Mouse (Mus musculus): ENCODE data around the gene Me3.
A peak's percentile ranks its signal among the peaks of the same experiment; 100 is the strongest.

Me3 gene

DNA sequence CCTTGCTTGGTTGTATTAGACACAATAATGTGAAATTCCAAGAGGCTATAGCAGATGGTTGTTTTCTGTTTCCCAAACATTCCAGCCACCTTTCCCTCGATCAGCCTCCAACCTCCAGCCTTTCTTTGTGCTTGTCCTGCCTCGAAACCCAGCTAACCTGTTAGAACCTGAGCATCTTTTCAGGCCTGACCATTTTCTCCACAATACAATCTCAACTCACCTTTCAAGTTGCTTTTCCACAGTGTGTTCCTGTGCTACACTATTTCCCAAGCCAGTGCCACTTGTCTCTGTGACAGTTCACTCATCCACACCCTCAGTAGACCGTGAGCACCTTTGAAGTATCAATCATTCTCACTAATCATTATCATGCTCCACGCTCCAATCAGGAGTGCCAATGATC, 171.8 kb downstream of the Me3 start:
- no peak for DNase-seq (ENCODE audit: extremely low read depth, low read depth, low spot score)

DNA sequence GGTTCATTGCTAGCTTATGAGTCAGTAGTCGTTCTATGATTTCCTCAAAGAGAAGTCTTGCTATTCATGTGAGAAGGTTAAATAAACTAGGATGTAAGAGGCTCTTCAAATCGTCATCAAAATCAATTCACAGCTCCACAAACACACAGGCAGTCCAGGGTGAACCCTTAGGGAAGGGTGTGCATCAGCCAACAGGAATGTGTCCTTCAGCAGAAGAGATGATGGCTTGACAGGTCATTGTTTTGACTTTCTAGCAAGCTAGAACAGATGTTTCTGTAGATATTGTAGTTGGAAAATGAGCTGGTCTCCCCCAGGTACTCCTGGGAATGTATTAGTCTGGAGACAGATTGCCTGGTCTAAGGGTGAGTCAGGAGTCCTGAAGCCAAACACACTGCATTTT, 177.2 kb downstream of the Me3 start:
- no peak for DNase-seq (ENCODE audit: extremely low read depth, low read depth, low spot score)

DNA sequence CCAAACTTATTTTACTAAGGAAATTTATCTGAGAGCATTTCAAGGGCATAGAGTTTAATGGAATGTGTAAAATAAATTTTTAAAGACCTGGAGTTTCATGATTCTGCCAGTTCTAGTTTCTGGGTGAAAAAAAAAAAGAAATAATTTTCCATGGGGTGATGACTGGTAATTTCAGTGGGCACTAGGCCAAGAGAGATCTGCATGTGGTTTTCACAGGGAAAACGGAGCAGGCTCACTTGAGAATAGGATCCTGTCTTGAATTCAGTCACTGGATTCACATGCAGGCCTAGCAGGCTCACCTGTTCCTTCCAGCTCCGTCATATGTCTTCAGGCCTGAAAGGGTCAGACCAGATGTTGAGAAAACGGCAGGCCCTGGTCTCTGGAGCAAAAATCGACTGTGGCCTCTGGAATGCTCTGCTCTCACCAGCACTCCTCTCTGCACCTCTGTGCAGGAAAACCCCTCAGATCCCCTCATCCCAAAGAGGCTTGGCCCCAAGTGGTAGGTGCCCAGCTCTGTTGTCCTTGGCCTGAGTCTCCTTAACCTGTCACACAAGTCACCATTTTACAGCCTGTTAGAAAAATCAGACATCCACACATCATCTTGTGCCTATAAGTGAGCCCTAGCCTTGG, 196.4 kb downstream of the Me3 start:
- DNase-seq (ENCODE audit: extremely low read depth, low read depth, low spot score) = no peak

DNA sequence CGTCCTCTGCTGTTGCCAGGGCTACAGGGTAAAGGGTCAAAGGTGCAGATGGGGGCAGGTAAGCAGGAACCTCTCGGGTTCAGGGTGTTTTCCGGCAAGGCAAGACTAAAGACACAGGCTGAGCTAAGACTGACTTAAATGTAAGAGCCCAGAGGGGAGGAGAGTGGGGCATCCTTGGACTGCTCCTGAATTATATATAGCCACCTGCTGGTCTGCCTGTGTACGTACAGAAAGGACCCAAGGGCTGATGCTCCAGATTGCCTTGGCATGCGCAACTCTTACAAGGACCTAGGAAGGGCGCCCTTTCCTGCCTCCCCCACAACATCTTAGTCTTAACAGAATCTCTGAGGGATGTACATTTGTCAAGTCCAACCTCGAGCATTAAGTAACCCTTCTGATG, 197.0 kb downstream of the Me3 start:
- no peak for DNase-seq (ENCODE audit: extremely low read depth, low read depth, low spot score)

DNA sequence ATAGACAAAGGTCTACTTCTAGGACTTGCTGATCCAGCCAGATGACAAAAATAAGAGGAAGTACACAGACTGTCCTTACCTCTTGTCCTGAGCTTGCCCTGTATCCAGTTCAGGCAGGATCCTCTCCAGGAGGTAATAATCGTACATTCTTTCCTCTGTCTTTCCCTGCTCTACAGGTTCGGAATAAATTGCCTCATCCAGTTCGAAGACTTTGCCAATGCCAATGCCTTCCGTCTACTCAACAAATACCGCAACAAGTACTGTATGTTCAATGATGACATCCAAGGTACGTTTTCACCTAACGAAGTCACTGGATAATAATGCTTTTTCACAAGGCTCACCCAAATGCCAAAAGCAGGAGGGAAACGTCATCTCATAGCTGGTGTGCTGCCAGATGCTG, 201.3 kb downstream of the Me3 start:
- DNase-seq (ENCODE audit: extremely low read depth, low read depth, low spot score) = peak; percentile 76

DNA sequence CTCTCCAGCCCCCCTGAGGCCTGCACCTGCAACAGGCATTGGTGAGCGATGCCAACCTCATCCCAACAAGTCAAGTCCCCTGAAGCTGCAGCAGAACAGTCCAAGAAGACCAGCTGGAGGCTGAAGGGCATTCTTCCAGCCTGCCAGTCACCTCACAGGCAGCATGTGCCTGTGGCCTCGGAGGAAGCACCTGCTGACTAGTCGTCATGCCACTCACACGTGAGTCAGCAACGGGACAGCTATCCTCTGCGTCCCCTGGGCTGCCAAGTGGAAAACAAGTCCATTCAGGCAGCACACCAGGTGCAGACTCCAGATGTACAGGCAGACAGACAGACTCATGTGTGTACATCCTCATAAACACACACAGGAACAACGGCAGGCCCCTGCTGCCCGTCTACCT, 203.4 kb downstream of the Me3 start:
- no peak for DNase-seq (ENCODE audit: extremely low read depth, low read depth, low spot score)

DNA sequence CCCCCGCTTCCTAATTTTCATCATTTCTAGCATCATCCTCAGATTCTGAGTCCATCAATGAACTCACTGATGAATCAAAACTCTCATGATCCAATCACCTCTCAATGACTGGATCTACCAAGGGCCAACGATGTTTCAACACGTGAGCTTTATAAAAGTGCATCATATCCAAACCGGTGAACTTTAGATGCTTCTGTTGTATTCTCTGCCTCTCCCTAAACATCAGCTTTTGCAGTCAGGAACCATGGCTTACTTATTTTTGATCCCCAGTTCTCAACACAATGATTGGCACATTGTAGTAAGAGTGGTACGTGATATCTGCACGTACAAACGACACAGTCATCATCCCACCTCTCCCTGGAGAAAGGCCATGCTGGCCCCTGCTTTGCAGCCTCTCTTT, 204.5 kb downstream of the Me3 start:
- no peak for DNase-seq (ENCODE audit: extremely low read depth, low read depth, low spot score)

DNA sequence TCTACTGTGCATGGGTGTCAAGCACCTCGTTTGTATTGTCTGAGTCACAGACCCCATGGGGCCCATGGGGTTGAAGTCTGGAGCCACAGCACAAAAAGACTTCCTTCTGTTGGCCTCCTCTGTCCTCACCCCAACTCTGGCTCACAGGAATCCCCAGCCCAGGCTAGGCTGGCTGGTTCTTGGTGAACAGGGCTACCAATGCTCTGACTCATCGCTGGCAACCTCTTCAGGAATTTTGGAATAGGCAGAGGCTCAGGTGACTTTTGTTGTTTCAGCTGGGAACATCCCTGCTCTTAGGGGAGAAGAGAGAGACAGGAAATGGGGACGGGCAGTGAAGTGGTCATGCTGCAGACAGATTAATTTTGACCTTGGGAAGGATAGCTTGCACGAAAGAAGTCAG, 205.6 kb downstream of the Me3 start:
- DNase-seq (ENCODE audit: extremely low read depth, low read depth, low spot score) = no peak

DNA sequence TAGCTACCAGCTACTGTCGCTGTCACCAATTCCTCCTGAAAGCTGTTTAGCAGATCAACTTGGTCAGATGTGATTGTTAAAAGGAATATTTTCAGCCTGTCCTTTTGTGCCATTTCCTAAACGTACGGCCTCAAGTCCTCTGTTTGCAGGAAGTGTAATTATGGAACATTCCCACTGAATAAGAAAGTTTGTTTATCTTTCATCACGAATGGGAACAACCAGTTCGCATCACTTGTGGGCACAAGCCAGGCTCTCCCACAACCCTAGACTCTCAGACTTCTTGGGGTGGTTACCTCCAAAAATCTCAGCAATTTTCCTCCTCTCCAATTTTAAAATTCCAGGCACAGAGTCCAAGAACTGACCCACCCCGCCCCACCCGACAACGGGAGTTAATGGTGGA, 207.5 kb downstream of the Me3 start:
- no peak for DNase-seq (ENCODE audit: extremely low read depth, low read depth, low spot score)

DNA sequence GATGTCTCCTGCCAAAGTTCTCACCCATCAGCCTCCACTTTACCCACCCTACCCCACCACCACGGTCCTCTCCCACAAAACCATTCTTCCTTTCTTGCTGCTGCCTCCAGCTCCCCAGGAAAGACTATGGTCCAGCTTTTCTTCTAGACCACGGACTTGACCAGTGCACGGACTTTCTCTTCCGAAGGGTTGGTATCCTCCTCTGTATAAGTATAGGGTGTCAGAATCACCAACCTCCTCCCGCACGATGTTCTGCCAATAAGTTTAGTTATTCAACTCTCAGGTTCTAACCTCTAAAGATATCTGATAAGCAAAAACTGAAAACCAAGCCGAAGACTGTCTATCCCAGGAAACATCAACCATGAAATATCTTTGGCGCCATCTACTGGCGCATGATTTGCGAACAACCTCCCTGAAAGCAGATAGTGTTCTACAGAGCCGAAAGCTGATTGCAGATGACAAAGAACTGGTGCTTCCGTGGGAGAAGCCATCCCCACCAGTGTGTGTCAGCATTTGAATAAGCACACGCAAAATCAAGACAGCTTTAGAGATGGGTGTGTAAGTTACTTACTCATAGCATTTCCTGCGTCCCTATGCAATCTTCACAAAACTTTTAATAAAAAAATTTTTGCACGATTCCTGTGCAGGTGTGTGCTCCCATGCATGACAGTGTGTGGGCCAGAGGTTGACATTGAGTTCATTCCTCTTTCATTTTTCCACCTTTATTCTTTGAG, 209.6 kb downstream of the Me3 start:
- DNase-seq (ENCODE audit: extremely low read depth, low read depth, low spot score) = no peak

DNA sequence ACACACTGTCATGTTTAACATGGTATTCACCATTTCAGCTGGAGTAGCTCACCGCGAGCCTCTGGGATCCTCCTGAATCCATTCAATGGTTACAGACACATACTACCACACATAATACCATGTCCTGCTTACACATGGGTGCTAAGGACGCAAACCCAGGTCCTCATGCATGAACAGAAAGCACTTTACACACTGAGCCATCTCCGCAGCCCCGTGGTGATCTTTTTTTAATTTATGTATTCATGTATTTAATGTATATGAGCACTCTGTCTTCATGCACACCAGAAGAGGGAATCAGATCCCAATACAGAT, 210.2 kb downstream of the Me3 start:
- no peak for DNase-seq (ENCODE audit: extremely low read depth, low read depth, low spot score)

DNA sequence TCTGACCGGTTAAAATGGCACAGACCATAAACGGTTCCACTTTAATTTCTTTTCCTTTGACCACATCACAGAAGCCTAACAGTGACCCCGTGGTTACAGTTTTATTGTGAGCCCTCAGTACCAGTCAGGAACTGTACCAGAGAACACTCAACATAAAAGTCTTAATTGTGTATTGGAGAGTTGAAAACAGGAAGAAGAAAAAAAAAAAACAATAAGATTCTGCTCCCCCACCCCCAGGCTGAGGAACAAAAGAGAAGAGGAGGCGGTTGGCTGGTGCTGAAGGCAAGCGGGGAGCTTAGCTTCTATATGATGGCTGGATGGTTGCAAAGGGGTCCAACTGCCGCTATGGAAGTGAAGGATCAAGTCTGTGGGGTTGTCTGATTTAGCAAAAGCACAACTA, 210.9 kb downstream of the Me3 start:
- DNase-seq (ENCODE audit: extremely low read depth, low read depth, low spot score) = no peak

DNA sequence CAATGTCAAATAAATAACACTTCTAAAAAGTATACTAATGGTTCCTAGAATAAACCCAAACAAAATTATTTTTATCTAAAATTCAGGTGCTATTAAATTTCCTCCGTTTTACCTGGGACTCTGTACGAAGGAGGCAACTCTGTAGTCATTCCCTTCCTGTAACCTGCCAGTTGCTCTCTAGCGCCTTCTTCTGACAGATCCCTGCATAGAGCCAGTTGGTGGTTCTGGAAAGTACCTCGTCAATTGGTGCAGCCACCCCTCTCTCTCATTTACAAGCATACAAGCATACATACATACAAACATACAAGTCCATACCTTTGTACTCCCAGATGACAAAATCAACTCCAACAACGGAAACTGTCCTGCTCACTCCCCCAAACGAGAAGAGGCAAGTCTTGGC, 211.3 kb downstream of the Me3 start:
- DNase-seq (ENCODE audit: extremely low read depth, low read depth, low spot score) = no peak

DNA sequence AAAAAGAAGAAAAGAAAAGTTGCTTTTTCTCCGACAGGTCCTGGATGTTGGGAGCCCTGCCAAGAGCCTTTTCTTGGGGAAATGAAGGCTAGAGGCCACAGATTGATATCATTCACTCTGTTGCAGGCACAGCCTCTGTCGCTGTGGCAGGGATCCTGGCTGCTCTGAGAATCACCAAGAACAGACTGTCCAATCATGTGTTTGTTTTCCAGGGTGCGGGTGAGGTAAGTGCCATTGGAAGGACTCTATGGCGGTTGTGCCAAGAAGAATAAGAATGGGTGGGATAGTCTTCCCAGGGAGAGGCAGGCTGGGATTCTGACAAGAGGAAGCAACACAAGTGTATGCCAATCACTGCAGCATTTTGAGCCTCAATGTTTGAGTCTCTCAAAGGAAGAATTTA, 213.5 kb downstream of the Me3 start:
- DNase-seq (ENCODE audit: extremely low read depth, low read depth, low spot score) = no peak

DNA sequence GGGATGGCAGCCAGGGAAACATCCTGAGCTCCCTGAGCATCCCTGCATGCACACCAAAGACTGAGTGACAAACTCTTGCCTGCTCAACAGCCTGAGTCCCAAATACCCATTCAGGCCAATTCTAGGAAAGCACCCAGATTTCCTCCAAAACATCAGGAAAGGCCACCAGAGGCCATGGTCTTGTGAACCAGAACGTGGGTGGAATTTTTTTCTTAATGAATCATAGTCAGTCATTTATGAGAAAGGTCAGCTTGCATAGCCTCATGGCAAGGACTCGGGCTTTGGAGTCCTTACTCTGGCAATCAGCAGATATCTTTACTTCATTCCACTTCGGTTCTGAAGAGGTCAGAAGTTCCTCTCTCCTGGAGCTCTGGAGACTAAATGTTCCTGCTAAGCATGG, 218.3 kb downstream of the Me3 start:
- no peak for DNase-seq (ENCODE audit: extremely low read depth, low read depth, low spot score)

DNA sequence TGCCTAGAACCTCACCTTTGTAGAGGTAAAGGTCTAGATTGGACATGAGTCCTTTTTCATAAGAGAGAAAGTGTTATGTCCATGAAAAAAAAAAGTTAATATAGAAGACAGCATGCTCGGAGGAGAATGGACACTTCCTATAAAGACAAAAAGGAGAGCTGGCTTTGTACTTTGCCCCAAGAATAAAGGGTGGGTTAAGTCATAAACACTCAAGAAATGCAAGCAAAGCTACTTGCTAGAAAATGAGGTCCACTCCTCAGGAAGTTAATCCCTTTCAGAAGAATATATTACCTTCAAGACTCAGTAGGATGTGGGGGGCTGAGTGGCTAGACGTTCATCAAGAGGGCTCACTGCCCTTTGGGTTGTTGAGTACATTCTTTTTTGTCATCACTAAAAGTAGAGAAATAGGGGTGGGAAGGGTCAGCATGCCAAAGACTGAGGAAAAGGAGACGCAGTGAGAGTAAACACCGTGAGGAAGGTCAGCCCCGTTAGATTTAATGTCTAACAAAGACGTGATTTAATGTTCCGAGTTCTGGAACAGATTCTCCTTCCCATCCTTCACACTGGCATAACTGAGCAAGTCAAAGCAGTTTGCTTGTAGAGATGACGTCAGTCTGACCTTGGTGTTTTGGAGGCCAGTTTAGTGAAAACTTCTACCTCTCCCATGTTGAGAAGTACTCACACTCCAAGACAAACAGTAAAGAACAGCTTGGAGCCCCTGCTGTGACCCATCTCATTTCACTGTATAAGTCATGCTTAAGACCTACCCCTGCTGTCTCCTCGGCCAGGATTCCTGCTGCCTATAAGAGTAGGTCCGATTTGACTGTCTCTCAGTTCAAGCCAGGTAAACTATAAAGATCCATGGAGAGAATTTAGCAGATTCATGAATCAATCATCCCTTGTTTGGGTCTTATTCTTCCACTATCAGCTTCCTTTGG, 220.2 kb downstream of the Me3 start:
- DNase-seq (ENCODE audit: extremely low read depth, low read depth, low spot score) = no peak

DNA sequence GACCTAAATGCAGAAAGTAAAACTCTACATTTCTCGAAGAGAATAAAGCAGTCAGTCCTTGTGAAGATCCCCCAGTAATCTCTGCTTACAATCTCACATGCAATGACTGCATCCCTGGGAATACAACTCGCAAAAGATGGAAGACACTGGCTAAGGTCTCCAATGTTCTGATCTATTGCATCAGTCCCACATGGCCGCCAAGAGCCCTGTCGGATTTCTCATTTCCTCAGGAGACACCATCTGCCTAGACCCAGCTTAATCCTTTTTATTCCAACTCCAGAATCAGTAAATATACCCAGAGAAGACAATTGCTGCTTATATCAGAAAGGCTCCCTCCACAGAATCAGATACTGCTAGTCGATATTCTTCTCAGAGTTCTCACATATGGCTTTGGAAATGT, 220.9 kb downstream of the Me3 start:
- no peak for DNase-seq (ENCODE audit: extremely low read depth, low read depth, low spot score)

DNA sequence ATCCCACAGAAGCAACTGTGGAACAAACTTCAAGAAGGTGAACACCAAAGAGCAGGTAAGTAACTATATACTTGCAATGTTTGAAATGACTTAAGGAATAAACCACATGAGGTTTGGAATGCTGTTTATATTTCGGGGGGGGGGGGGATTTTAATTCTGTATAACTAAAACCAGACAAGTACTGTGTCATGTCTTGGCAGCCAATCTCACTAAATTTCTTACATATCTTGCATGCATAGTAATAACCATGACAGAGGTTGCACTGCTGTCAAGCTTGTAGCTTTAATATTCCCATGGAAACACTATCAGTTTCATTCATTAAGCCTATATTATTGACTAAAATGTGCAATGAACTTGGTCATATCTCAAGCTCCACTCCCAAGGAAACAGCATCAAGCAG, 223.0 kb downstream of the Me3 start:
- no peak for DNase-seq (ENCODE audit: extremely low read depth, low read depth, low spot score)

DNA sequence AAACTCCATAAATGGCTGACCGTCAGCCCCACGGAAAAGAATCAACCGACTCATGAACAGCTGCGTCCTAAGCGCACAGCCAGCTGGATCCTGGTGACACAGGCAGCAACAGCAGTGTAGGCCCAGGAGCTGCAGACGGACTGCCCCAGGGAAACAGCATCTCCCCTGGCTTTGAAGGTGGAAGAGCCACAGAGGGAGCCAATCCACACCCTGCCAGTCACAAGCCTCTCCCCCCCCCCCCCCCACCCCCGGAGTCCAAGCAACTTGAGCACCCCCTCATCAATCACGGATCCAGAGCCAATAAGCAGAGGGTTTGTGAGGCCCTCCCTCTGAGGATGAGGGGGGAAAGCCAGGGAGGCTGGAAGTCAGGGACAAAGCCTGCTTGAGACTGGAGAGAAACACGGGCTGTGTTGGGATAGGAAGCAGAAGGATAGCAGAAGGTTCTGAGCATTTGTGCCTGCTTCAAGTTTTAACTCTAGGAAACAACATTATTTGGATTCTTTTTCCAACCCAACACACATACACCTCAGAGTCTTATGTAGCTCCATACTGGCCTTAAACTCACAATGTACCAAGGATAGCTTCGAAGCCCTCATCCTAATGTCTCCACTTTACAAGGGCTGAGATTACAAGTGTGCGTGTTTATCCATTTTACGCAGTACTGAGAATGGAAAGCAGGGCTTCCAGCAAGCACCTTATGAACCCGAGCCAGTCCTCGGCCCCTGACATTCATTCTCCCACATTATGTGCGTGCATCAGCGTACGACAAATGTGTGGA, 224.4 kb downstream of the Me3 start:
- DNase-seq (ENCODE audit: extremely low read depth, low read depth, low spot score) = no peak

DNA sequence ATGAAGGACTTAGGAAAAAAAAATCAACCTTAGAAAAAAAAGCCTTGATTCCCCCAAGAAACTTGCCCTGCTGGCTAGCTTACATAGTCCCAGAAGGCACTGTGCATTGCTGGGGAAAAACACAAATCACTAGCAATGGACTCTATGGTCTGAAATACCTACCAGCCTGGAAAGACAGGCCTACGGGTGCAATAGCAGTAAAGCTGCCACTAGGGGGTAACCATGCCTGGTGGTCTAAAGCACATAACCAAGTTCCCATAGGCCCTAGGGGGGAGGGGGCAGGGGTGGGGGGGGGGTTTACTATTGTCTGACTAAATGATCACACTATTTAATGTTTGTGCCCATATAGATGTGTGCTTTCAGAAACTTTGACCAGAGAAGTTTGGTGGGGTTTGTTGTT, 232.6 kb downstream of the Me3 start:
- DNase-seq (ENCODE audit: extremely low read depth, low read depth, low spot score) = no peak

DNA sequence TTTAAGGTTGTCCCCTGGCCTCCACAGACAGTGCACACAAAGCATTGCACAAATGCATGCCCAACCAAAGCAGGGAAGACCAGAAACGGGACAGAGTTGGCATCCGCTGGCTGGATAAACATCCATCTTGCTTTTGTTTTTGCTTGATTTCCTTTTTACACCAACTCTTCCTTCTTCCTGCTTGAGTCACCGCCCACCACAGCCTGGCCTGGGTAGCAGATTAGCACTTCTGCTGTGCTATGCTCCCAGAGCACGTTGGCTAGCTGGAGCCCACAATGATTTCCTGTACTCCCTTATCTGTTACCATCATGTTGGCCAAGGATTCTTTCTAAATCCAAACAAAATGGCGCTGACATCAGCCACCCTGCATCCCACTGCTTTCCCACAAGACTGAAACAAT, 235.0 kb downstream of the Me3 start:
- DNase-seq (ENCODE audit: extremely low read depth, low read depth, low spot score) = no peak
